Mouse (Mus musculus) testis, adult 2 months (tissue): ENCODE data around the gene Atg101.

Experiments
- CTCF ChIP-seq: fragments of 200-500 bp; IDR thresholded peaks from 2 replicates; pipeline ENCODE4 v1.5.1; 2012; ENCODE audit warnings: low read depth, mild to moderate bottlenecking, inconsistent platforms, low read length, moderate library complexity; ENCODE audit not compliant: control insufficient read depth, insufficient read depth, insufficient replicate concordance
- POLR2A ChIP-seq: fragments of 200-500 bp; IDR thresholded peaks from 2 replicates; pipeline ENCODE4 v1.6.1; 2012; ENCODE audit warnings: low read depth, mild to moderate bottlenecking, inconsistent platforms, low read length, moderate library complexity; ENCODE audit not compliant: control insufficient read depth

GRCm38 (mm10) chr15:101248029-101248710, 35.9 kb upstream of the Atg101 start:
- TF ChIP-seq POLR2A: no peak
- no peak for TF ChIP-seq CTCF
